Mouse (Mus musculus) limb, embryonic 11.5 days (tissue): ENCODE results near the gene Ankrd13b. TPM values are rescaled to one million over a fixed set of nuclear protein-coding genes. Genes with fewer than 3 reads are reported as not detected.

Experiments used
- ATAC-seq: fragments of 200-750 bp; cut with Nextera tagmentation; 2 replicates; pipeline ENCODE4 v1.8.0; 2017; ENCODE audit warnings: low read depth; ENCODE audit not compliant: insufficient number of reproducible peaks, low FRiP score, low TSS enrichment
- DNase-seq: peaks from one replicate; pipeline ENCODE4 v3.0.0-alpha.2; 2015; ENCODE audit warnings: low spot score
- H3K27ac ChIP-seq: fragments of 300-500 bp; sonication (generic); replicated peaks from 2 replicates; pipeline ENCODE4 v1.5.1; 2014; ENCODE audit warnings: low read depth, mild to moderate bottlenecking, low read length
- H3K27me3 ChIP-seq: fragments of 300-500 bp; sonication (generic); 2 replicates; pipeline ENCODE4 v1.6.1; 2014; ENCODE audit warnings: mild to moderate bottlenecking, low read length, mixed read lengths; ENCODE audit not compliant: control insufficient read depth, insufficient read depth
- H3K36me3 ChIP-seq: fragments of 300-500 bp; sonication (generic); 2 replicates; pipeline ENCODE4 v1.6.1; 2014; ENCODE audit warnings: mild to moderate bottlenecking, low read length, moderate library complexity, mixed read lengths; ENCODE audit not compliant: control insufficient read depth, insufficient read depth
- H3K4me1 ChIP-seq: fragments of 300-500 bp; sonication (generic); 2 replicates; pipeline ENCODE4 v1.6.1; 2014; ENCODE audit warnings: low read length, mixed read lengths; ENCODE audit not compliant: control insufficient read depth, insufficient read depth
- H3K4me2 ChIP-seq: fragments of 300-500 bp; sonication (generic); 2 replicates; pipeline ENCODE4 v1.6.1; 2014; ENCODE audit warnings: low read depth, mild to moderate bottlenecking, moderate library complexity; ENCODE audit not compliant: severe bottlenecking
- H3K4me3 ChIP-seq: fragments of 300-500 bp; sonication (generic); 2 replicates; pipeline ENCODE4 v1.5.1; 2014; ENCODE audit warnings: low read depth, low read length
- H3K9ac ChIP-seq: fragments of 300-500 bp; sonication (generic); 2 replicates; pipeline ENCODE4 v1.6.1; 2014; ENCODE audit warnings: mild to moderate bottlenecking, low read length
- H3K9me3 ChIP-seq: fragments of 300-500 bp; sonication (generic); 2 replicates; pipeline ENCODE4 v1.6.1; 2016; ENCODE audit warnings: low read length; ENCODE audit not compliant: control insufficient read depth
- WGBS: fragments of 180-500 bp; shearing (Covaris S2); extraction: QIAGEN DNeasy Blood & Tissue Kit; methylation state at CpG from one replicate; pipeline ENCODE4 v1.1.7; 2014; 5-methylcytosine and 5-hydroxymethylcytosine counted together
- polyA plus RNA-seq: library from polyadenylated mRNA; unstranded; fragments of >200 nt; fragmentation: Nextera tagmentation; extraction: Ambion mirVana; gene quantifications from 2 replicates; pipeline ENCODE4 v1.2.1, GENCODE M21; 2014

Gene Ankrd13b
- polyA plus RNA-seq, 1 experiment from 2014 or later = 12.8 TPM

GRCm38 (mm10) chr11:77463786-77464185 lies 25.7 kb downstream of the Ankrd13b start:
- 80% methylated on average over 10 of the region's 10 CpGs for WGBS
- ATAC-seq = no peak
- Histone ChIP-seq H3K27me3 (peaks cover 55% of the 10 kb centered on the region), H3K27ac (no peak overlapping the region), H3K36me3 (no peaks in the 10 kb centered on the region), H3K9ac (no peak overlapping the region), H3K9me3 (no peaks in the 10 kb centered on the region), H3K4me3 (no peak overlapping the region), H3K4me2 (no peak overlapping the region), H3K4me1 (peaks cover 4% of the 10 kb centered on the region; the same call in 1 of the 2 replicates)
- DNase-seq = no peak

GRCm38 (mm10) chr11:77463101-77463445 lies 26.4 kb downstream of the Ankrd13b start:
- ATAC-seq (no peak), DNase-seq (no peak)
- H3K4me3 ChIP-seq = no peak overlapping the region
- peaks cover 53% of the 10 kb centered on the region for H3K27me3 ChIP-seq
- H3K27ac ChIP-seq = no peak overlapping the region
- H3K9me3 ChIP-seq = no peaks in the 10 kb centered on the region
- H3K4me2 ChIP-seq = peak overlapping the region; percentile 95; the same call in 1 of the 2 replicates
- WGBS = 36% methylated on average over 8 of the region's 8 CpGs
- peaks cover 4% of the 10 kb centered on the region; the same call in 1 of the 2 replicates for H3K4me1 ChIP-seq
- H3K9ac ChIP-seq = no peak overlapping the region
- no peaks in the 10 kb centered on the region for H3K36me3 ChIP-seq

GRCm38 (mm10) chr11:77462283-77463100 lies 27.0 kb downstream of the Ankrd13b start, which contains the start of gene Coro6:
Gene Coro6 (plus strand): TSS chr11:77462411.
- Histone ChIP-seq H3K27ac (no peak within 1 kb of the TSS), H3K4me2 (peak within 1 kb of the TSS; percentile 95), H3K4me1 (peaks cover 4% of the 10 kb centered on the region; the same call in 1 of the 2 replicates)

GRCm38 (mm10) chr11:77461856-77462255 lies 27.6 kb downstream of the Ankrd13b start:
- ATAC-seq (no peak), DNase-seq (no peak)
- peak overlapping the region; percentile 49 for H3K4me3 ChIP-seq
- H3K4me2 ChIP-seq = peak overlapping the region; percentile 95
- H3K4me1 ChIP-seq = peaks cover 4% of the 10 kb centered on the region; the same call in 1 of the 2 replicates
- no peaks in the 10 kb centered on the region for H3K36me3 ChIP-seq
- no peaks in the 10 kb centered on the region for H3K9me3 ChIP-seq
- H3K27ac ChIP-seq = no peak overlapping the region
- H3K9ac ChIP-seq = peak overlapping the region; percentile 50
- WGBS = 3% methylated on average over 6 of the region's 6 CpGs
- peaks cover 40% of the 10 kb centered on the region for H3K27me3 ChIP-seq

More at GRCm38 (mm10) chr11:77462283-77463100, 27.0 kb downstream of the Ankrd13b start, which contains the start of gene Coro6:
- Histone ChIP-seq H3K27me3 (peaks cover 47% of the 10 kb centered on the region), H3K4me3 (peak within 1 kb of the TSS; percentile 49), H3K9ac (peak within 1 kb of the TSS; percentile 50), H3K9me3 (no peaks in the 10 kb centered on the region), H3K36me3 (no peaks in the 10 kb centered on the region)
- peak; percentile 77 for ATAC-seq
- DNase-seq = peak; percentile 78
- WGBS = under 1% methylated on average over 67 of the region's 73 CpGs

GRCm38 (mm10) chr11:77456866-77457265 lies 32.6 kb downstream of the Ankrd13b start:
- no peak overlapping the region for H3K27ac ChIP-seq
- ATAC-seq (no peak), DNase-seq (no peak)
- peaks cover 4% of the 10 kb centered on the region; the same call in 1 of the 2 replicates for H3K36me3 ChIP-seq
- no peak overlapping the region for H3K4me2 ChIP-seq
- no peaks in the 10 kb centered on the region for H3K9me3 ChIP-seq
- H3K9ac ChIP-seq = no peak overlapping the region
- 76% methylated on average over 6 of the region's 6 CpGs for WGBS
- H3K27me3 ChIP-seq = peaks cover 6% of the 10 kb centered on the region
- no peak overlapping the region for H3K4me3 ChIP-seq
- H3K4me1 ChIP-seq = peaks cover 1% of the 10 kb centered on the region; the same call in 1 of the 2 replicates

- DNase-seq = no peak
Measured at GRCm38 (mm10) chr11:77455770-77456510, 33.5 kb downstream of the Ankrd13b start.

GRCm38 (mm10) chr11:77453388-77453787 lies 36.1 kb downstream of the Ankrd13b start:
- Histone ChIP-seq H3K4me2 (no peak overlapping the region), H3K4me1 (no peaks in the 10 kb centered on the region), H3K9ac (no peak overlapping the region), H3K27ac (no peak overlapping the region), H3K4me3 (no peak overlapping the region), H3K36me3 (peaks cover 4% of the 10 kb centered on the region; the same call in 1 of the 2 replicates), H3K9me3 (no peaks in the 10 kb centered on the region), H3K27me3 (no peaks in the 10 kb centered on the region)
- DNase-seq (no peak), ATAC-seq (no peak)
- 93% methylated on average over 2 of the region's 2 CpGs for WGBS

More at GRCm38 (mm10) chr11:77455770-77456510, 33.5 kb downstream of the Ankrd13b start:
- ATAC-seq = no peak
- Histone ChIP-seq H3K9me3 (no peaks in the 10 kb centered on the region), H3K4me3 (no peak overlapping the region), H3K9ac (no peak overlapping the region), H3K4me1 (no peaks in the 10 kb centered on the region), H3K27me3 (no peaks in the 10 kb centered on the region), H3K36me3 (peaks cover 4% of the 10 kb centered on the region; the same call in 1 of the 2 replicates), H3K4me2 (no peak overlapping the region), H3K27ac (no peak overlapping the region)
- 82% methylated on average over 9 of the region's 9 CpGs for WGBS

- Histone ChIP-seq H3K4me1 (no peaks in the 10 kb centered on the region), H3K27me3 (no peaks in the 10 kb centered on the region), H3K4me3 (no peak overlapping the region), H3K4me2 (no peak overlapping the region), H3K9ac (no peak overlapping the region), H3K27ac (no peak overlapping the region), H3K36me3 (peaks cover 4% of the 10 kb centered on the region; the same call in 1 of the 2 replicates), H3K9me3 (no peaks in the 10 kb centered on the region)
- DNase-seq = no peak
- 91% methylated on average over 2 of the region's 2 CpGs for WGBS
- no peak for ATAC-seq
Measured at GRCm38 (mm10) chr11:77451670-77452069, 37.8 kb downstream of the Ankrd13b start.
